Mouse (Mus musculus): ENCODE data around the gene Prr5.

DNA sequence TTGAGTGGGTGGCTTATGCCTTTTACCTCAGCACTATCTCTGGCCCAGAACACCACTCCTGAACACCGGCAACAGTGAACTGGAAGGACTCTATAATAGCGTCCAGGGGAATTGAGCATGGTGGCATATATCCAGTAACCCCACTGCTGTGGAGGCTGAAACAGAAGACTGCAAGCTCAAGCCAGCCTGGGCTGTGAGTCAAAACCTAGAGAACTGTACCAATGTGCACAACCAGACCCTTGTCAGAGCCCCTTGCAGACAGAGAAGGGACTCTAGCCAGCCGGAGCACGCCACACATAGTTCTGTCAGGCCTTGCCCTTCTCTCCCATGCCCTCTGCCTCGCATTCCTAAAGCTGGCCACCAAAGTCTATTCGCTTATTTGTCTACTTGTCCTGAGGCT, 28.7 kb upstream of the Prr5 start:
- TF ChIP-seq CTCF (IDR thresholded peaks at IDR 0.05; ENCODE audit: low read depth), result no peak
- no peak for TF ChIP-seq EP300 (optimal IDR thresholded peaks at IDR 0.05)
